Mouse (Mus musculus): ENCODE data around the gene Polk. TPM values are rescaled to one million over a fixed set of nuclear protein-coding genes. Genes with fewer than 3 reads are reported as not detected.

Gene Polk
- polyA plus RNA-seq, 1 experiment from 2014 or later = 12.3 TPM

DNA sequence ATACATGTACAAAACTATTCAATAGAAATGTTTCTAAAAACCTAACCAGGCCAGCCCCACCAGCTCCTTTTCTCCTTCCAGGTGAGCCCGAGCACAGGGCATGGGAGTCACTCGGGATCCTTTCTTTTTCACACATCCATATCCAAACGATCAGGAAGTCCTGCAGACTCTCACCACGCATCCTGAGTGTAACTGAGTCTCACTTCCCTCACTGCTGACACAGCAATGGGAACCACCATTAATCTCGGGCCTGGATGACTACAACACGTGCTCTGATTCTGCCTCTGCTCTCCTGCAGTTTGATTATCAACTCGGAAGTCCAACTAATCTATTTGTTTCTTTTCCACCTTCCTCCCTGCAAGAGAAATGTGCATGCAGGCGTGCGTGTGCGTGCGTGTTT lies 14.5 kb downstream of the Polk start:
- Histone ChIP-seq H3K36me3 (no peaks in the 10 kb centered on the region), H3K4me2 (replicated peaks) (no peak overlapping the region), H3K9ac (no peak overlapping the region), H3K9me3 (no peaks in the 10 kb centered on the region), H3K4me1 (peaks cover 5% of the 10 kb centered on the region; the same call in 1 of the 2 replicates), H3K27me3 (no peaks in the 10 kb centered on the region), H3K4me3 (no peak overlapping the region), H3K27ac (no peak overlapping the region)
- ATAC-seq (ENCODE audit: insufficient number of reproducible peaks, insufficient read depth, low FRiP score, low TSS enrichment) = no peak
- 90% methylated on average over 11 of the region's 11 CpGs for WGBS

DNA sequence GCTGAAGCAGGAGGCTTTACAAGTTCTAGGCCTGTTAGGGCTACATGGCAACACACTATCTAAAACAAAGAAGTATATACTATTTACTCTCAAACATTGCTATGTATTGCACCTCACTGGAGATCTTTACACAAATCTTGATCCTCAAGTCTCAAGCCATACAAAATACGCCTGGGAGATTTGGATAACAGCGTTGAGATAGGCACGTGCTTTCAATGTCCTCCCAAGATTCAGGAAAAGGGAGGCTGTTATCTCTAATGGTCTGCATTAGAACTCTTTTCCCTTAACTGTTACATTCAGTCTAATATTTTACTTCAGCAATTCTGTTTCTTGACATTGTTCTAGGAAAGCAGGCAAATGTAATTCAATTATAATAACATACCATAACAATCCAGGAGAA lies 15.4 kb downstream of the Polk start:
- ATAC-seq (ENCODE audit: insufficient number of reproducible peaks, insufficient read depth, low FRiP score, low TSS enrichment) = no peak
- H3K4me2 ChIP-seq (replicated peaks) = no peak overlapping the region
- no peak overlapping the region for H3K27ac ChIP-seq
- peaks cover 2% of the 10 kb centered on the region; the same call in 1 of the 2 replicates for H3K4me1 ChIP-seq
- H3K36me3 ChIP-seq = no peaks in the 10 kb centered on the region
- no peak overlapping the region for H3K4me3 ChIP-seq
- no peak overlapping the region for H3K9ac ChIP-seq
- WGBS = 93% methylated on average over 3 of the region's 3 CpGs
- H3K27me3 ChIP-seq = no peaks in the 10 kb centered on the region
- H3K9me3 ChIP-seq = no peaks in the 10 kb centered on the region

DNA sequence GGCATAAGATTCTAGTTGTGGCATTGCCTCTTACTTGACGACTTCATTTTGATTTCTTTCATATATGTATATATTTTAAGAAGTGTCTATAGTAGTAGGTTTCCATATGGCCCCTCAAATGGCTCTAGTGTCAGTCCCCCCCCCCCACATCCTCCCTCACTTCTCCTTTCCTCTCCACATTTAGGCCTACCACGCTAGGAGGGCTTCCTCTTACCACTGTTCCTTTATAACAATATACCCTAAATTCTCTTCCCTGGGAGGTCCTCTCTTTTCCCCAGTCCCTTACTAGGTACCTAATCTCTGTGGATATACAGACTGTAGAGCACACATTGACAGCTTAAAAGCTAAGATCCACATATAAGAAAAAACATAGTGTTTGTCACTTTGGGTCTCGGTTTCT lies 21.1 kb downstream of the Polk start:
- Histone ChIP-seq H3K4me3 (no peak overlapping the region), H3K4me1 (no peaks in the 10 kb centered on the region), H3K27ac (no peak overlapping the region), H3K9ac (no peak overlapping the region), H3K4me2 (replicated peaks) (no peak overlapping the region), H3K27me3 (no peaks in the 10 kb centered on the region), H3K36me3 (no peaks in the 10 kb centered on the region), H3K9me3 (no peaks in the 10 kb centered on the region)
- WGBS = 89% methylated on average over 3 of the region's 3 CpGs
- no peak for ATAC-seq (ENCODE audit: insufficient number of reproducible peaks, insufficient read depth, low FRiP score, low TSS enrichment)

DNA sequence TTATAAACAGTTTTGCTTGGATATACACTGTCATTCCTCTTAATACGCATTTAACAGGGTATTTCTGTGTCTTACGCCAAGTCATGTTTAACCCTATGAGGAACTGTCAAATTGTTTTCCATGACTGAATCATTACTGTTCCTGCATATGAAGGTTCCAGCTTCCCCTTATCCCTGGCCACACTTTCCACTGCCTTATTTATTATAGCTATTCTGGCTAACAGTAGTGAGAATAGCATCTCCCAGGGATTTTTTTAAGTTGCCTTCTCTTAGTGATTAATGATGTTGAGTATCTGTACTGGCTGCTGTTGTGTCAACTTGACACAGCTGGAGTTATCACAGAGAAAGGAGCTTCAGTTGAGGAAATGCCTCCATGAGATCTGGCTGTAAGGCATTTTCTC lies 25.0 kb downstream of the Polk start:
- Histone ChIP-seq H3K27me3 (no peaks in the 10 kb centered on the region), H3K4me1 (no peaks in the 10 kb centered on the region), H3K9ac (no peak overlapping the region), H3K4me3 (no peak overlapping the region), H3K9me3 (no peaks in the 10 kb centered on the region), H3K4me2 (replicated peaks) (no peak overlapping the region), H3K36me3 (no peaks in the 10 kb centered on the region), H3K27ac (no peak overlapping the region)
- ATAC-seq (ENCODE audit: insufficient number of reproducible peaks, insufficient read depth, low FRiP score, low TSS enrichment) = no peak
- 97% methylated on average over 2 of the region's 2 CpGs for WGBS

DNA sequence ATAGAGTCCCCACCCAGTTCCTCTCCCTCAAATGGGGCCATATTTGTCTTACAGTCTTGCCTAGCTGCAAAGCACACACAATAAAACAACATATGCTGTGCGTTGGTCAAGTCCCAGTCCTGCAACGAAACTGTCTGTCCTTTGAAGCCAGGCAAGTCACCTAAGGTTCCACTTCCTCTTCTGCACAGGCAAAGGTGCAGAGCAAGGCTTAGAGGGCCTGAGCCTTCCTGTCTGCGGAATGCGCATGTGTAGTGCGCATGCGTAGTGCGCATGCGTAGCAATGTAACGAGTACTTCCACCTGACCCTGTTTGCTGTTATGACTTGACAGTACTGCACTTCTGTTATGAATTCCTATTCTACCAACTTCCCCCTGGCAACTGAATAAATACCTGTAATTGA lies 26.1 kb downstream of the Polk start:
- H3K27me3 ChIP-seq = no peaks in the 10 kb centered on the region
- WGBS = 92% methylated on average over 9 of the region's 9 CpGs

DNA sequence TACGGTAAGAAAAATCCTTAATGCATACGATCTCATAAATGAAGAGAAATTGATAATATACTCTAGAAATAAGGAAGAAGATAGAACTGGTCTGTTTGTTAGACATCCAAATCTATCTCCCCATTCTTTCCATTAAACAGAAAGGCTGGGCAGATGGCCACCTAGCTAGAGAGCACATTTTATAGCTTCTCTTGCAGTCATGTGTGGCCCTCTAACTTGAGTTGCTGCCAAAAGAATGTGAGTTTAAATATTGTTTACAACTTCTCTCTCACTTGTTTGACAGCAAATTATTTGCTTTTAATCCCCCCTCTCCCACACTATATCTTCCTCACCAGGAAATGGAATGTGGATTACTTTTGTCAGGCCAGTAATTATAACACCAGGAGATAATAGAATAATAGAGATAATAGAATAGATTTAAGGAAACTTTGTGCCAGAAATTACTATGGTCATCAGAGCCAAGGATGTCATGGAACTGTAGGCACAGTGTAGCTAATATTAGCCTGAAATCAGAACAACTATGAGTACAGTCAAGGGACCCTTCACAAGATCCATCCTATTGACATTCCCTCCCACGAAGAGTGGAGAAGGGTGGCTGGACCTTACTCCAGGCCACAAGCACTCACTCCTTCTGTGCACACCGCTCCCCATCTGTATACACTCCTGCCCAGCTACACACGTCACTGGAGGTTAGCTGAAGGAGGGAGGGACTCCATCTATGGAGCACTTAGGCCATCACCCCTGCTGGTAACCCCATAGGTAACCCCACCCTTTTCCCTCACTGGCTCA lies 28.0 kb downstream of the Polk start:
- no peak overlapping the region for H3K27ac ChIP-seq
- H3K4me3 ChIP-seq = no peak overlapping the region
- H3K9me3 ChIP-seq = no peaks in the 10 kb centered on the region
- H3K36me3 ChIP-seq = no peaks in the 10 kb centered on the region
- H3K4me1 ChIP-seq = no peaks in the 10 kb centered on the region
- no peak overlapping the region for H3K4me2 ChIP-seq (replicated peaks)
- H3K9ac ChIP-seq = no peak overlapping the region
- no peaks in the 10 kb centered on the region for H3K27me3 ChIP-seq
- no peak for ATAC-seq (ENCODE audit: insufficient number of reproducible peaks, insufficient read depth, low FRiP score, low TSS enrichment)
- WGBS = 89% methylated on average over 5 of the region's 5 CpGs

More for the DNA sequence above, 26.1 kb downstream of the Polk start:
- no peak overlapping the region for H3K4me2 ChIP-seq (replicated peaks)
- no peak overlapping the region for H3K27ac ChIP-seq
- ATAC-seq (ENCODE audit: insufficient number of reproducible peaks, insufficient read depth, low FRiP score, low TSS enrichment) = no peak
- no peaks in the 10 kb centered on the region for H3K4me1 ChIP-seq
- no peak overlapping the region for H3K4me3 ChIP-seq
- no peaks in the 10 kb centered on the region for H3K36me3 ChIP-seq
- no peaks in the 10 kb centered on the region for H3K9me3 ChIP-seq
- no peak overlapping the region for H3K9ac ChIP-seq

DNA sequence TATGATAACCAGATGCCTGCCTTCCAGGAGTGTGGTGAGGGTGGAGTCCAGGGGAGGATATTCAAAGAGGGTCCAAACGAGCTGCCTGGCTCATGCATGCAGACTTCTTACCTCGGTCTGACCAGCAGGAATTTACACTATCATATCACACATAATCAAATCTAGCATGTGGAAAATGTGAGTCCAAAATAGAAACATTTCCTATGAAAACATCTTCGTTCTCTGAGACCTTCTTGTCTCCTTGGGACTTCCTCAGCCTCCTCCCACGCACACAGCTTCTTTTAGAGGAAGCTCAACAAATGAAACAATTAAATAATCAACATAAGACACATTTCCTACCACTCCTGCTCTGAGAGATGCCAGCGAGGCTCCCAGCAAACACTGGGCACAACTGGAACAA lies 30.5 kb downstream of the Polk start:
- Histone ChIP-seq H3K4me3 (no peak overlapping the region), H3K27me3 (no peaks in the 10 kb centered on the region), H3K9me3 (no peaks in the 10 kb centered on the region), H3K4me2 (replicated peaks) (no peak overlapping the region), H3K4me1 (no peaks in the 10 kb centered on the region), H3K27ac (no peak overlapping the region), H3K9ac (no peak overlapping the region), H3K36me3 (no peaks in the 10 kb centered on the region)
- WGBS = 65% methylated on average over 5 of the region's 5 CpGs
- ATAC-seq (ENCODE audit: insufficient number of reproducible peaks, insufficient read depth, low FRiP score, low TSS enrichment) = no peak

DNA sequence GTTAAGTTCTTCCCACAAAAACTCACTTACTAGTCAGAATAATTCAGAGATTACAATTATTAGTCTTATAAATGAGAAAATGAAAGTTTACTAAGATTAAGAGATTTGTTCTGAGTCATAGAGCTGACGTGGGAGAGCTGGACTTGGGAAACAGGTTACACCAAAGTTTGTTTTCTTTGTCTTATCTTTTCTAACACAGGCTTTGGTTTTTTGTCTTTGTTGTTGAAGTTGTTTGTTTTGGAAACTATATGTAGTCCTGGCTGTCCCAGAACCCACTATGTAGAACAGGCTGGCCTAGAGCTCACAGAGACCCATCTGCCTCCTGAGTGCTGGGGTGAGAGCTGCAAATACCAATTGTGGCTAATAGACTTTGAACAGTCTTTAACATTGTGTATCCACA lies 31.1 kb downstream of the Polk start:
- ATAC-seq (ENCODE audit: insufficient number of reproducible peaks, insufficient read depth, low FRiP score, low TSS enrichment) = no peak
- no peaks in the 10 kb centered on the region for H3K36me3 ChIP-seq
- 71% methylated on average over 1 of the region's 1 CpGs for WGBS

DNA sequence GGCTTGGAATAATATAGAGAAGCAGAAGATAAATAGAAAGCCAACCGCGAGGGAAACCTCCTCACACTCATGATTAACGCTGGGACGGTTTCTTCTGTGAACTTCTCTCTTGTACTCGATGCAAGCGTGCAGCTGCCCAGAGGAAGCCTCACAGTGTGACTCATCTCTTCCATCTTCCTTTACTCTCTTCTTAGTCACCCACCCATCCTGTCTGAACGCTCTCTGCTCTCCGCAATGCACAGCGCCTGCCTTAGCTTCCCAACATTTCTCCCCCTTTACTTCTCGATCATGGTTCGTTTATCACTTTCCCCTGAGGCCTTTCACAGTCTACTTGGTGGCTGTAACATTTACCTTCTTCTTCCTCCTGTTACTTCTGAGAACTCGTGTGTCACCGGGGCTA lies 31.7 kb downstream of the Polk start:
- no peak overlapping the region for H3K4me2 ChIP-seq (replicated peaks)
- H3K9me3 ChIP-seq = no peaks in the 10 kb centered on the region
- ATAC-seq (ENCODE audit: insufficient number of reproducible peaks, insufficient read depth, low FRiP score, low TSS enrichment) = no peak
- WGBS = 87% methylated on average over 13 of the region's 13 CpGs
- no peaks in the 10 kb centered on the region for H3K27me3 ChIP-seq
- no peak overlapping the region for H3K9ac ChIP-seq
- H3K4me1 ChIP-seq = no peaks in the 10 kb centered on the region
- H3K36me3 ChIP-seq = no peaks in the 10 kb centered on the region
- no peak overlapping the region for H3K27ac ChIP-seq
- no peak overlapping the region for H3K4me3 ChIP-seq

More for the DNA sequence above, 31.1 kb downstream of the Polk start:
- no peak overlapping the region for H3K9ac ChIP-seq
- H3K27me3 ChIP-seq = no peaks in the 10 kb centered on the region
- H3K4me2 ChIP-seq (replicated peaks) = no peak overlapping the region
- H3K4me3 ChIP-seq = no peak overlapping the region
- H3K27ac ChIP-seq = no peak overlapping the region
- no peaks in the 10 kb centered on the region for H3K9me3 ChIP-seq
- H3K4me1 ChIP-seq = no peaks in the 10 kb centered on the region

DNA sequence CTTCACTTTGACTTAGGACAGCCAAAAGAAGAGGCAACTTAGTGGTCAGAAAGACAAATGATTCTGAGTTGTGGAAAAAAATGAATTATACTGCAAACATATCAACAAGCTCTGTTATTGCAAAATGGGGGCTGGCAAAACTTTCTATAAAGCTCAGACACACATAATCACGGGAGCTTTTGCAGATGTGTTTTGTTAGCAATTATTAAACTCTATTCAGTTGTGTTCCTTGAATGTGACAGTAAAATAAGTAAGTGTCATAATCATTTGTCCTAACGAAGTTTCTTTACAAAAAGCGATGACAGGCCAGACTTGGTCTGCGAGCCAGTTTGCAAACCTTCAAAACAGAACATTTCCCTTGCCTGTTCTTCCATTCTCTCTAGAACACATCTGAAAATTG lies 34.8 kb downstream of the Polk start:
- H3K27ac ChIP-seq = no peak overlapping the region
- no peaks in the 10 kb centered on the region for H3K27me3 ChIP-seq
- H3K4me1 ChIP-seq = no peaks in the 10 kb centered on the region
- WGBS = 90% methylated on average over 4 of the region's 4 CpGs
- H3K4me2 ChIP-seq (replicated peaks) = no peak overlapping the region
- H3K36me3 ChIP-seq = no peaks in the 10 kb centered on the region
- no peak overlapping the region for H3K9ac ChIP-seq
- ATAC-seq (ENCODE audit: insufficient number of reproducible peaks, insufficient read depth, low FRiP score, low TSS enrichment) = no peak
- H3K4me3 ChIP-seq = no peak overlapping the region
- no peaks in the 10 kb centered on the region for H3K9me3 ChIP-seq

DNA sequence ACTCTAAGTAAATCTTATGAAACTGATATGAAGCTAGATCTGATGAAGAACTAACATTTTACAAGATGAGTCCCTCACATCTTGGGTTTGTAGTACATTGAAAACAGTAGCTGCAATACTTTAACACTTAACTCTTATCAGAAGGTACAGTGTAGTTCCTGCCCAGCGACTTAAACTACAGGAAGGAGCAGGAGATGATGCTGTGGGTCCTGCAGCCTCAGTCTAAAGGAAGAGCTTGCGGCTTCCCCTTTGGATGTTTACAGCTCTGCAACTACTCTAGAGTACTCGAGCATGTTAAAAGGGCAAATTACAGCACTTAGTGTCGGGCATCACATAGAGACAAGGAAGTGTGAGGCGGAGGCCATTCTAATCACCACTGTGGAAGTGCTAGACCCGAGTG lies 36.1 kb downstream of the Polk start:
- ATAC-seq (ENCODE audit: insufficient number of reproducible peaks, insufficient read depth, low FRiP score, low TSS enrichment) = no peak
- 82% methylated on average over 6 of the region's 6 CpGs for WGBS
- no peaks in the 10 kb centered on the region for H3K4me1 ChIP-seq
- no peak overlapping the region for H3K9ac ChIP-seq
- H3K36me3 ChIP-seq = no peaks in the 10 kb centered on the region
- no peak overlapping the region for H3K4me3 ChIP-seq
- H3K4me2 ChIP-seq (replicated peaks) = no peak overlapping the region
- no peak overlapping the region for H3K27ac ChIP-seq
- no peaks in the 10 kb centered on the region for H3K27me3 ChIP-seq
- no peaks in the 10 kb centered on the region for H3K9me3 ChIP-seq

DNA sequence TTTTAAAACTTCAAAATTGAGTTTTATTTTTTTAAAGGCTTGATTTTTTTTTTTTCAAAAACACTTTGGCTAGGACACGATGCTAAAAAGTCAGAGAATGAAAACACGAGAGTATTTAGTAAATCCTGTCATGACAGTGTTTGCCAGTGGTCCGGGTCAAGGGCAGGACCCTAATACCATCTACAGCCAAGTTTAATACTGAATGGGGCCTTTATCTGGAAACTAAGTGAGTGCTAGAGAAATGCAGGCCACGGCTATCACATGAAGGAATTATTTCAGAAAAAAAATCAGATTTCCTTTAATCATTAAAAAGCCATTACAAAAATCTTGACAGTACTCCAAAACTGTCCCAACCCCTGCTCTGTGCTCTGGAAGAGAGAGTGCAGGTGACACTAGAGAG lies 36.7 kb downstream of the Polk start:
- Histone ChIP-seq H3K9me3 (no peaks in the 10 kb centered on the region), H3K4me1 (no peaks in the 10 kb centered on the region), H3K27me3 (no peaks in the 10 kb centered on the region), H3K27ac (no peak overlapping the region), H3K36me3 (0 out of 2 replicates have a peak, but pooled peaks cover 3% of the 10 kb centered on the region), H3K4me2 (replicated peaks) (no peak overlapping the region), H3K9ac (no peak overlapping the region), H3K4me3 (no peak overlapping the region)
- ATAC-seq (ENCODE audit: insufficient number of reproducible peaks, insufficient read depth, low FRiP score, low TSS enrichment) = no peak
- 79% methylated on average over 4 of the region's 4 CpGs for WGBS
